Mouse (Mus musculus) limb, embryonic 10.5 days (tissue): Measurements from ENCODE around the gene Gm10037. TPM values are rescaled to one million over a fixed set of nuclear protein-coding genes. Genes with fewer than 3 reads are reported as not detected.
"Not testable (repeated sequence)": the region's sequence is repeated elsewhere in the genome, so short reads cannot be mapped to it uniquely, and the experiment has no call there.

Experiments used
- DNase-seq: peaks from one replicate; pipeline ENCODE4 v3.0.0-alpha.2; 2017; ENCODE audit warnings: low spot score
- H3K27ac ChIP-seq: fragments of 300-500 bp; sonication (generic); 2 replicates; pipeline ENCODE4 v1.5.1; 2016; ENCODE audit warnings: mild to moderate bottlenecking
- H3K27me3 ChIP-seq: fragments of 300-500 bp; sonication (generic); 2 replicates; pipeline ENCODE4 v1.6.1; 2016; ENCODE audit warnings: low read depth, mild to moderate bottlenecking; ENCODE audit not compliant: poor library complexity, severe bottlenecking
- H3K36me3 ChIP-seq: fragments of 300-500 bp; sonication (generic); 2 replicates; pipeline ENCODE4 v1.6.1; 2016; ENCODE audit warnings: mild to moderate bottlenecking, moderate library complexity
- H3K4me1 ChIP-seq: fragments of 300-500 bp; sonication (generic); 2 replicates; pipeline ENCODE4 v1.6.1; 2016
- H3K4me3 ChIP-seq: fragments of 300-500 bp; sonication (generic); 2 replicates; pipeline ENCODE4 v1.5.1; 2016; ENCODE audit warnings: mild to moderate bottlenecking, moderate library complexity
- H3K9me3 ChIP-seq: fragments of 300-500 bp; sonication (generic); replicated peaks from 2 replicates; pipeline ENCODE4 v1.6.1; 2016; ENCODE audit warnings: mild to moderate bottlenecking
- WGBS: fragments of 180-500 bp; shearing (Covaris S2); methylation state at CpG from one replicate; pipeline ENCODE4 v1.1.7; 2016; 5-methylcytosine and 5-hydroxymethylcytosine counted together
- polyA plus RNA-seq: library from polyadenylated mRNA; unstranded; fragments of >200 nt; fragmentation: Nextera tagmentation; extraction: Ambion mirVana; gene quantifications from 2 replicates; pipeline ENCODE4 v1.2.1, GENCODE M21; 2016

Gene Gm10037
- polyA plus RNA-seq: 2.0 and 3.7 TPM in 2 replicates

DNA sequence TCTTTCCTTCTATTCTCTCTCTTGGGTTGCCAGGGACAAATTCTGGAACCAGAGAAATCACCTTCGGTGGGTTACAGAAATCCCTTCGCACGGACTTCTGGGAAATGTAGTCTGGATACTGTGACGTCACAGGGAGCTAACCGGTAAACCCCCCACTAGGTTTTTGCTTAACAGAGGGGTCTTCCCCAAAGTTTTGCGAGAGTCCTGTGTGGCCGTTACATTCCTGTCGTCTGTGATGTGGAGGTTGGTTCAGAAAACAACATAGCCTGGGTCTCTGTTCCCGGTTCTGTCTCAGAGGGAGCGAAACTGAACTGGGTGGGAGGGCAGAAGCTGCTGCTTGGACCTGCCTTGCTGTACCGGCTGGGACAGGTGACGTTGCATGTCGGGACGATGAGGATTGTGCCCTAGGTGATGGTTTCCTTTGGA is at the start of gene Gm10037:
Gm10037 (plus strand) TSS at position 196 of the 426 bp plus-strand sequence.
- Histone ChIP-seq H3K27ac (peak within 1 kb of the TSS; percentile 77), H3K27me3 (no peaks in the 10 kb centered on the region), H3K4me1 (no peaks in the 10 kb centered on the region), H3K9me3 (no peaks in the 10 kb centered on the region; the same call in 1 of the 2 replicates), H3K36me3 (peaks cover 13% of the 10 kb centered on the region), H3K4me3 (peak within 1 kb of the TSS; percentile 61)
- peak; percentile 58 for DNase-seq
- 6% methylated on average over 14 of the region's 14 CpGs for WGBS

DNA sequence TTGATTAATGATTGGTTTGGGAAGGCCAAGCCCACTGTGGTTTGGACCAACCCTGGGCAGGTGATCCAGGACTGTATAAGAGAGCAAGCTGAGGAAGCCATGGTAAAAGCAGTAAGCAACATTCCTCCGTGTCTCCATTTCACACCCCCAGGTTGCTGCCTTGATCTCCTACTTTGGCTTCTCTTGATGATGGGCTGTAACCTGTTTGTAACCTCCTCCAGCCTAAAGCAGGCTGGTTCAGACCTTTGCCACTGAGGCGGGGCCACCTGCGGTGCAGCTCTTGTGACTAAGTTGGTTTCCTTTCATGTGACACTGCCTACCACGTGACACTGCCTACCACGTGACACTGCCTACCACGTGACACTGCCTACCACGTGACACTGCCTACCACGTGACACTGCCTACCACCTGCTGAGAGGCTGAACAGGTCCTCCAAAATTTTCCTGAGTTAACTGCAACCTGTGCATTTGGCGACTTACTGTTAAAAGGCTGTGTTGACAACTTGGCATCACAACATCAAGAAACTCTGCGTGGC is 38.9 kb upstream of the Gm10037 start:
- Histone ChIP-seq H3K4me3 (no peak overlapping the region), H3K9me3 (0 out of 2 replicates have a peak, but pooled peaks cover 2% of the 10 kb centered on the region), H3K27ac (no peak overlapping the region), H3K27me3 (no peaks in the 10 kb centered on the region), H3K36me3 (peaks cover 16% of the 10 kb centered on the region), H3K4me1 (no peaks in the 10 kb centered on the region)
- DNase-seq: no peak
- WGBS: 96% methylated on average over 10 of the region's 10 CpGs

DNA sequence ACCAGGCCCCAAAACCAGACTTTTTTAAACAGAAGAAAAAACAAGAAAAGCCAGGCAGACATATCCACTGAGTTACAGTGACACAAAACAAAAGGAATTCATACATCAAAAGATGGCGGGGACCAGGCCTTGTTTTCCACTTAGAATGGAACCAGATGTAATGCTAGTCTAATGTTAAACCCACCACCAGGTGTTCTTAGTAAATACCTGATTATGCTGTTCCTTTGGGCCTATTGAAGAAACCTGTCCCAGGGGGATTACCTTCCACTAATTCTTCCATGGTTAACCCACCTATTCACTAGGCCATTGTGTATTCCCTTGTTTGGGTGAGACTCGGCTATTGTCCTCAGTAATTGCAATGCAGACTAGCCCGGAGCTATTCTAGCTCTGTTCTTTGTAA is 32.3 kb upstream of the Gm10037 start:
- no peaks in the 10 kb centered on the region for H3K9me3 ChIP-seq
- DNase-seq: no peak
- no peak overlapping the region for H3K27ac ChIP-seq
- no peak overlapping the region for H3K4me3 ChIP-seq
- no peaks in the 10 kb centered on the region for H3K4me1 ChIP-seq
- no peaks in the 10 kb centered on the region for H3K27me3 ChIP-seq
- no peaks in the 10 kb centered on the region for H3K36me3 ChIP-seq
- 94% methylated on average over 3 of the region's 3 CpGs for whole genome bisulfite sequencing

DNA sequence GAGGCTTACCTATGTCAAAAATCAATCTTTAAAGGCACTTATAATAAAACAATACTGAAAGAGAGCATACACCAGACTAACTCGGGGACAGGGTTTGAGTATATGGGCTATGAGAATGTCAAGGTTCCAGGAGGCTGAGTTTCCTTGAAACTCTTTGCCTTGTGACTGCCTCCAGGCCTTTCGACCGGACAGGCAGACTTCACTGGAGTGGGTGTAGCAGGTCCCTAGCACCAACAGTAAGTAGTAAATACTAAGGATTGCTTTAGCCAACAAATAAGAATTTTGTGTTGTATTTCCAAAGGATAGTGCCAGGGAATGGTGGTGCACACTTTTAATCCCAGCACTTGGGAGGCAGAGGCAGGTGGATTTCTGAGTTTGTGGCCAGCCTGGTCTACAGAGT is 31.8 kb upstream of the Gm10037 start:
- H3K36me3 ChIP-seq, H3K27me3 ChIP-seq, H3K9me3 ChIP-seq, H3K4me3 ChIP-seq, H3K4me1 ChIP-seq, DNase-seq, H3K27ac ChIP-seq: not testable (repeated sequence)
- WGBS: 90% methylated on average over 3 of the region's 3 CpGs

DNA sequence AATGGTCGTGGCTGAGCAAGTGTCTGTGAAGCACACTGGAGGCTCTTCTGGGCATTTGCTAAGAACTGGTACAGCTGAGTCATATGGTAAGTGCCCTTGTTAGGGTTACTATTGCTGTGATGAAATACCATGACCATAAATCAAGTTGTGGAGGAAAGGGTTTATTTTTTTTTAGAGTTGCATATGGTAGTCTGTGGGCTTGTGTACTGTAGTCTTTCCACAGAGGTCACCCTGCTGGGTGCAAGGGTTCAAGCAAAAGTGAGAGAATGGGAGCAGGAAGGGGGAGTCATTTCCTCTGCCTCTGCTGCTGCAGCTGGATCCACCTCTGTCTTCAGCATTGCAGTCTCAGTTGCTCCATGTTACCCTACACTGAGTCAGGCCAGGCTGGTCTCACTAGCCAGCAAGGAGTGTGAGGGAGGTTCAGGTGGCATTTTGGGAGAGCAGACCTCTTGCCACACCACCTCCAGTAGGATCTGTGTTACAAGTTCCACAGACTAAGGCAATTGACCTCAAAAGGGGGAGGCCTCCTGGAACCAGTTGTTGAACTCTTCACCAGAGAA is 19.2 kb upstream of the Gm10037 start:
- Histone ChIP-seq H3K4me1 (0 out of 2 replicates have a peak, but pooled peaks cover 2% of the 10 kb centered on the region), H3K9me3 (no peaks in the 10 kb centered on the region), H3K4me3 (no peak overlapping the region), H3K36me3 (peaks cover 4% of the 10 kb centered on the region; the same call in 1 of the 2 replicates), H3K27ac (no peak overlapping the region), H3K27me3 (no peaks in the 10 kb centered on the region)
- no peak for DNase-seq
- 78% methylated on average over 1 of the region's 1 CpGs for WGBS

DNA sequence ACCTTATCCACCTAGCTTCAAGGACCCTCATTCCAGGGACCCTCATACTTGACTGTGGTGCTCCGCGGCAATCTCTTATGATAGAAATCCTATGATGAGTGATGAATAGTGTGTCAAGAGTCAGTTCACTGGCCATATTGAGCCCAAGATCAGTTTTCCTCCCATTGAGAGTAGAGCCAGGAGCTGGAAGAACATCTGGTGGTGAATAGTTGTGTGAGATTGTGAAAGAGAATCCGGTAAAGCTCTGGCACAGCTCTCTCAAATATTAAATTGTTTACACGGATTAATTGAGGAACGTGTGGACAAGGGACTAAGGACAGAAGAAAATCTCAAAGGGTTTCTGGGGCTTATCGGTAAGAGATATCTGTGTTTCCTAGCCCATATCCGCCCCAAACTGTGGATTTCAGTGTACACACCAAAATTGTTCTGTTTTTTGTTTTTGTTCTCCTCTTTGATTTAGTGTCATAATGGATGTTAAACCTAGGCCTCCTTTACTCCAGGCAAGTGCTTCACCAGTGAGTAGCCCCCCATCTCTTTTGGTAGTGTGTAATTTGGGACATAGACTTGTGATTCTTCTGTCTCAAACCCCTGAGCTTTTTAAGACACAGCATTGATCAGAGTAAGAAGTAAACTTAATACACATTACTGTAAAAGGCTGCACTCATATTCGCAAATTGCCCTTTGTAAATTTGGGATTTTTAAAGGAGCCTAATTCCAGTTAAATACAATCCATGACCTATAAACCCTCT is 17.8 kb upstream of the Gm10037 start:
- H3K27me3 ChIP-seq: no peaks in the 10 kb centered on the region

DNA sequence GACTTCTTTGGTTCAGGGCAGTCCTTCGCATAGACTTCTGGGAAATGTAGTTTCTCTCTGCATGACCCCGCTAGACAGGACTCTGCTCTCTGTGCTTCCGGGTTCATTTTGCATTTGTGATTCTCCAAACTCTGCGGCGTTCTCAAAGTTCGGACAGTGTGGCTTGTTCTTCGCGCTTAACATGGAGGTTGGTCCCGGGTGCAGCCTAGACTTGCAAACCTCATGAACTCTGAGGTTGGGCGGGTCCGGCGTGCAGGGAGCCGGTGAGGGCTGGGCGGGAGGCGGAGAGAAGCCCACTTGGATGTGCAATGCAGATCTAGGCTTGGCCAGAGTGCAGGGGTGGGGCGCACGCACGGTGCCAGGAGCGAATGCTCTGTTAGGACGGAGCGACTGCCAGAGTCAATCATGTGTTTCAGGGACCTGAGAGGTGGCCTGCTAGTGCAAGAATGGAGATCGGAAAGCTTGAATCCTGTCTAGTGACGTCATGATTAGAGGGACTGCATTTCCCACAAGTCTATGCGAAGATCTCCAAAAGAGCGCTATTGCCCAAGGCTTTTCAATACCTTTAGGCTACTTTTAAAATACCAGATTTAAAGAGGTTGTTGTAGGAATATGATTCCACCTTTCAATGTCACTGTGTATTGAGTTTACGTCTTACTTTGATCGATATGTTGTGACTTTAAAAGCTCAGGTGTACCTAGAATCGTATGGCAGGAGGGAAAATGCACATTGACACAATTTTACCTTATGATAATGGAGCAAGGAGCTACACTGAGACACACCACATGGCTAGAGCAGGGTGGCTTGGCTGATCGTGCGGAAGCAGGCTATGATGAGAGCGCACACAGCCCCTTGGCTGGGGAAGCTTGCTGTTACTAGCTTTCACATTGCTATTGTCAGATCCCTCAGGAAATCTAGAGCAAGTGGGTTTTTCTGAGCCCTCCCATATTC is 16.9 kb upstream of the Gm10037 start, which contains the start of gene Zfp273:
Zfp273 (plus strand) TSS at position 31 of the 951 bp plus-strand sequence.
- Histone ChIP-seq H3K9me3 (no peaks in the 10 kb centered on the region), H3K36me3 (peaks cover 13% of the 10 kb centered on the region; the same call in 1 of the 2 replicates), H3K4me3 (peak within 1 kb of the TSS; percentile 73), H3K4me1 (0 out of 2 replicates have a peak, but pooled peaks cover 2% of the 10 kb centered on the region), H3K27me3 (no peaks in the 10 kb centered on the region), H3K27ac (peak within 1 kb of the TSS; percentile 85)
- WGBS: 7% methylated on average over 31 of the region's 31 CpGs
- DNase-seq: peak; percentile 83

More for the DNA sequence above, 17.8 kb upstream of the Gm10037 start:
- peaks cover 6% of the 10 kb centered on the region; the same call in 1 of the 2 replicates for H3K36me3 ChIP-seq
- H3K4me1 ChIP-seq: 0 out of 2 replicates have a peak, but pooled peaks cover 2% of the 10 kb centered on the region
- H3K27ac ChIP-seq: no peak overlapping the region; the same call in 1 of the 2 replicates
- WGBS: 78% methylated on average over 8 of the region's 8 CpGs
- H3K9me3 ChIP-seq: no peaks in the 10 kb centered on the region
- H3K4me3 ChIP-seq: peak overlapping the region; percentile 73
- DNase-seq: no peak

DNA sequence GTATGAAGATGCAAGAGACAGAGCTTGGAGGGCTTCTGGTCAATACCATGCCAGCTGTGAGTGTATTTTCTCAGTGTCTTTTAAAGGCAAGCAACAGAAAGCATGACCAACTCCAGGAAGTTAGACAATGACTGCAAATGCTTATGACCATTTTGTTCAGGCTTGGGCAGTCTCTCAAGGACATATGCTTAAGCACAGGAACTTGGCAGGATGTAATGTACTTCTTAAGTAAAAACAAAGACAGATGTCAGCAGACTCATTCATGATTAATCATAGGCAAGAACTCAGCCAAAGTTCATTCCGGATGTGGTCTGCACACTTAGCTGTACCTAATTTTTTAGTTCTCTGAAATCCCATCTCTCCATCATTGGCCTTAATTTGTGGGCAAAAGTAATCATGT is 12.3 kb upstream of the Gm10037 start:
- Histone ChIP-seq H3K4me1 (0 out of 2 replicates have a peak, but pooled peaks cover 2% of the 10 kb centered on the region), H3K9me3 (no peaks in the 10 kb centered on the region), H3K36me3 (peaks cover 32% of the 10 kb centered on the region; the same call in 1 of the 2 replicates), H3K27ac (no peak overlapping the region), H3K27me3 (no peaks in the 10 kb centered on the region), H3K4me3 (no peak overlapping the region)
- 93% methylated on average over 1 of the region's 1 CpGs for WGBS
- no peak for DNase-seq

DNA sequence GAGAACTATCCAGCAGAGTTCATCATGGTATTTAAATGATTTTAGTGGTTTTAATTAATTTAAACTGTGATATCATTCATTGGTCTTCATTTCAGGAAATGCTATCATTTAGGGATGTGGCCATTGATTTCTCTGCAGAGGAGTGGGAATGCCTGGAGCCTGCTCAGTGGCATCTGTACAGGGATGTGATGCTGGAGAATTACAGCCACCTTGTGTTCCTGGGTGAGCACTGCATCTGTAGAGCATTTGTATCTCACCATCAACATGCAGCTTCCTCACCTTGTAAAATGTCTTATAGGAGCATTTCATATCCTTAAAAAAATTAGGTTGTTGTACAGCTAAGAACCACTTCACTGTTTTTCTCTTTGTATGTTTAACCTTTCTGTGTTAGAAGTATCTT is 2.2 kb downstream of the Gm10037 start:
- not testable (repeated sequence) for H3K9me3 ChIP-seq, H3K27me3 ChIP-seq, DNase-seq, H3K4me1 ChIP-seq, H3K36me3 ChIP-seq, H3K4me3 ChIP-seq, H3K27ac ChIP-seq

DNA sequence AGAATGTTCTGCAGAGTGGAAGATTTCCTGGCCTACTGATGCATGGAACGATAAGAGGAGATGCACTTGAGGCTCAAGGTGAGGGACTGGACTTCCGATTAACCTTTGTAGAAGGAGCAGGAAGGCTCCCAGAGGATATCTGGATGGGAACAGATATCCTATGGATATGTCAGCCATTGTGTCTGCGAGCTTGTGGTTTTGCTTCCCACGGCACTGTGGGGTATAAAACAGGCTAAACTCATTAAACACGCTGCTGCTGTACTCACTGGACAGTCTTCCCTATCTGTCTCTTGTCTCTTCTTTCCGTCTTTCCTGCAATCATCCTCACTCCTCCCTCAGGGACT is 12.8 kb downstream of the Gm10037 start:
- Histone ChIP-seq H3K27ac (no peak overlapping the region), H3K9me3 (no peaks in the 10 kb centered on the region), H3K36me3 (no peaks in the 10 kb centered on the region), H3K27me3 (no peaks in the 10 kb centered on the region), H3K4me1 (peaks cover 3% of the 10 kb centered on the region; the same call in 1 of the 2 replicates), H3K4me3 (peak overlapping the region; percentile 51)
- DNase-seq: no peak
- 52% methylated on average over 6 of the region's 6 CpGs for WGBS

DNA sequence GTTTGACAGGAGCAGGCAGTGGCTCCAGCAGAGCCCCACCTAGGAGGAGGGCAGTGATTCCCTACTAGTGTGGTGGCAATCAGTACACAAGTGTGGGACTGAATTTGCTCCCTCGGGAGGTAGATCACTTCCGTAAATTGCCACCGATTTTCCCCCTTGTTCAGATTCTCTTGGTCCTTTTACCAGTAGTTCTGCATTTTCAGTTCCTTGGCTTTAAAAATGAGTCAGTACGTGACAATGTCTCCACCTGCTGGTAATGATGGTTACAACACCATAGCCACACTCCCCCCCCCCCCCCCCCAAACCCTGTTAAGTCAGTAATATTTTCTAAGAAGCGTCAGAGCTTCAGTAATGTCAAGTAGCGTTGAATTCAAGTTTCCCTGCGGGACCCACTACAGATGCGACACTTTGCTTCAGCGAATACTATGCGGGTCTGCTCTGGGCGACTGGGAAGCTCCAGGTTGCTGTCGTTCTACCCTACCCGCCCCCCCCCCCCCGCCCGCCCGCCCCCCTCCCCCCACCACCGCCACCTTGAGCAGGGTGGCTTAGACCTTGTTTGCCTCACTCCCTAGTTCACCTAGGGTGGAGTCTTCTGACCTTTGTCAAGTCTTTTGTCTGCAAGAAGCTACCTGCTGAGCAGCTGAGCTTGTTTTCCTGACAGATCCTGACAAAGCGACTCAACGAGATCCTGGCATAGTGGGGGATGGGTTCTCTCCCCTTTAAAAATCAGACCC is 13.4 kb downstream of the Gm10037 start:
- Histone ChIP-seq H3K4me1 (peaks cover 3% of the 10 kb centered on the region; the same call in 1 of the 2 replicates), H3K9me3 (no peaks in the 10 kb centered on the region), H3K4me3 (peak overlapping the region; percentile 51), H3K27ac (peak overlapping the region; percentile 50), H3K36me3 (no peaks in the 10 kb centered on the region), H3K27me3 (no peaks in the 10 kb centered on the region)
- peak; percentile 53 for DNase-seq
- under 1% methylated on average over 15 of the region's 19 CpGs for WGBS

DNA sequence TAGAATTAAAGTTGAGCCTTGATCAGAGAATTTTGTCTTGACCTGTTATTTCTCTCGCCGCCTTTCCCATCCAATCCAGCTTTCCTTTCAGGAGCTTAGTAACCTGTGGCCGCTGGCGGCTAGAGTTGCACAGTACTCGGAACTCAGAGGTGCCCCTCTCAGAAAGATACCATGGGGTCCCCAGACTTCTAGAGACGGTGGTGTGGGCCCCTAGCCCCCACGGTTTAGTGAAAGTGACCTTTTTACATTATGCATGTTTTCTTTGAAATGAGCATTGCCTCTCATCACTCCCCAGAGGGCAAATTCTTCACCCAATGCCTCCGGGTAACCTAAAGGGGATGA is 13.9 kb downstream of the Gm10037 start:
- DNase-seq: no peak
- Histone ChIP-seq H3K27ac (peak overlapping the region; percentile 50), H3K4me3 (peak overlapping the region; percentile 51)

More for the DNA sequence above, 13.9 kb downstream of the Gm10037 start:
- Histone ChIP-seq H3K9me3 (no peaks in the 10 kb centered on the region), H3K4me1 (peaks cover 3% of the 10 kb centered on the region; the same call in 1 of the 2 replicates), H3K36me3 (no peaks in the 10 kb centered on the region), H3K27me3 (no peaks in the 10 kb centered on the region)
- WGBS: 27% methylated on average over 8 of the region's 8 CpGs
